Mouse (Mus musculus) megakaryocyte, embryonic 14.5 days (primary cell): ENCODE data around the gene Tshz2.

ENCODE experiments used
- FLI1 ChIP-seq: IDR thresholded peaks from 2 replicates; pipeline ENCODE4 v1.6.1; 2012; ENCODE audit warnings: low read length, inconsistent platforms, mixed read lengths
- GATA1 ChIP-seq: IDR thresholded peaks from 3 replicates; pipeline ENCODE4 v1.6.1; 2012; ENCODE audit warnings: mixed read lengths, low read length, inconsistent platforms, borderline replicate concordance

DNA sequence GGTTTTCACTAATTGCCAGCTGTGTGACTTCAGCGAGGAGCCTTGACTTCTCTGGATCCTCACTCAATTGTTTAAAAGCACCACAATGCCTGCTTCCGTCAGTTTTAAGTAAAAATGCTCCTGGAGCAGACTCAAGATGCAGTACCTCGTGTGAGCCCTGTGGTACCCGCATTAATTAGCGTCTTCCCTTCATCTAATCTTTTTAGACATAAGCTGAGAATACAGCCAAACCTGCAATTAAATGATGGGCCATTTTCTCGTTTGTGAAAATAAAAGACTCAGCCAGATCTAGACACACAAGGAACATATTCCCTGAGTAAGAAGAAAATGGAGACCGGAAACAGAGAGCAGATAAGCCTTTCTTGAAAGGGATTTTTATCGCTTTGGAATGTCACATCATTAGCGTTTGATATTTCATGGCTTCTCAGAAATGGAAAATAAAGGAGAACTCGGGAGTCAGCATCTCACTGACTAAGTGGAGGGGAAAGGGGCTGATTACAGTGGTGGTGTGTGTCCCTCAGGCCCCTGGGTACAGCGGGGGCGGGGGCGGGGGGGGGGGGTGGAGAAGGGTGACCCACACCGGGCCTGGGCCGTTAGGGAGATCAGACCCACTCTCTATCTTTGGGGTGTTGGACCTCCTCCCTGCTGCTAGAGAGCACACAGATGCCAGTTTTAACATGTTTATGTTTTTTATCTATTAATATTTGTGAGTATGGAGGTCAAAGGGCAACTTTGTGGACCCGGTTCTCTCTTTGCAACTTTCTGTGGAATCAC is 364.6 kb downstream of the Tshz2 start:
- TF ChIP-seq GATA1 (no peak), FLI1 (no peak)
